Mouse (Mus musculus): ENCODE data around the gene Wdr63. TPM values are rescaled to one million over a fixed set of nuclear protein-coding genes. Genes with fewer than 3 reads are reported as not detected.

The Wdr63 gene
- polyA plus RNA-seq, 1 experiment, result not detected

GRCm38 (mm10) chr3:146134834-146135233 lies 26.9 kb upstream of the Wdr63 start:
- Histone ChIP-seq H3K4me3 (ENCODE audit: insufficient read depth, low read depth, low read length) (no peak overlapping the region), H3K27ac (ENCODE audit: insufficient read depth, low read depth, low read length) (no peak overlapping the region), H3K4me1 (ENCODE audit: control insufficient read depth, insufficient read depth, low read length) (no peaks in the 10 kb centered on the region)
- 86% methylated on average over 9 of the region's 9 CpGs for WGBS
- TF ChIP-seq POLR2A (IDR thresholded peaks at IDR 0.05; ENCODE audit: insufficient read depth, low read depth, low read length), result no peak
- TF ChIP-seq CTCF (IDR thresholded peaks at IDR 0.05; ENCODE audit: insufficient read depth, low read depth, low read length), result no peak

- Histone ChIP-seq H3K27ac (ENCODE audit: insufficient read depth, low read depth, low read length) (no peak overlapping the region), H3K4me1 (ENCODE audit: control insufficient read depth, insufficient read depth, low read length) (no peaks in the 10 kb centered on the region), H3K4me3 (ENCODE audit: insufficient read depth, low read depth, low read length) (no peak overlapping the region)
- no peak for TF ChIP-seq CTCF (IDR thresholded peaks at IDR 0.05; ENCODE audit: insufficient read depth, low read depth, low read length)
- no peak for TF ChIP-seq POLR2A (IDR thresholded peaks at IDR 0.05; ENCODE audit: insufficient read depth, low read depth, low read length)
- 86% methylated on average over 6 of the region's 6 CpGs for WGBS
Measured at GRCm38 (mm10) chr3:146127205-146127604, 19.3 kb upstream of the Wdr63 start.

- H3K4me3 ChIP-seq (ENCODE audit: insufficient read depth, low read depth, low read length), result no peak overlapping the region
- no peak for TF ChIP-seq POLR2A (IDR thresholded peaks at IDR 0.05; ENCODE audit: insufficient read depth, low read depth, low read length)
- no peak for TF ChIP-seq CTCF (IDR thresholded peaks at IDR 0.05; ENCODE audit: insufficient read depth, low read depth, low read length)
- no peaks in the 10 kb centered on the region for H3K4me1 ChIP-seq (ENCODE audit: control insufficient read depth, insufficient read depth, low read length)
- WGBS, result 32% methylated on average over 9 of the region's 9 CpGs
- H3K27ac ChIP-seq (ENCODE audit: insufficient read depth, low read depth, low read length), result no peak overlapping the region
Measured at GRCm38 (mm10) chr3:146123464-146123825, 15.5 kb upstream of the Wdr63 start.

GRCm38 (mm10) chr3:146122807-146123463 lies 15.0 kb upstream of the Wdr63 start:
- 64% methylated on average over 8 of the region's 8 CpGs for WGBS
- TF ChIP-seq CTCF (IDR thresholded peaks at IDR 0.05; ENCODE audit: insufficient read depth, low read depth, low read length), result no peak
- TF ChIP-seq POLR2A (IDR thresholded peaks at IDR 0.05; ENCODE audit: insufficient read depth, low read depth, low read length), result no peak

GRCm38 (mm10) chr3:146122125-146122420 lies 14.1 kb upstream of the Wdr63 start:
- no peak overlapping the region for H3K4me3 ChIP-seq (ENCODE audit: insufficient read depth, low read depth, low read length)
- no peak overlapping the region for H3K27ac ChIP-seq (ENCODE audit: insufficient read depth, low read depth, low read length)
- 91% methylated on average over 3 of the region's 3 CpGs for WGBS
- no peak for TF ChIP-seq POLR2A (IDR thresholded peaks at IDR 0.05; ENCODE audit: insufficient read depth, low read depth, low read length)
- no peak for TF ChIP-seq CTCF (IDR thresholded peaks at IDR 0.05; ENCODE audit: insufficient read depth, low read depth, low read length)
- no peaks in the 10 kb centered on the region for H3K4me1 ChIP-seq (ENCODE audit: control insufficient read depth, insufficient read depth, low read length)

More at GRCm38 (mm10) chr3:146122807-146123463, 15.0 kb upstream of the Wdr63 start:
- Histone ChIP-seq H3K4me1 (ENCODE audit: control insufficient read depth, insufficient read depth, low read length) (no peaks in the 10 kb centered on the region), H3K27ac (ENCODE audit: insufficient read depth, low read depth, low read length) (no peak overlapping the region), H3K4me3 (ENCODE audit: insufficient read depth, low read depth, low read length) (no peak overlapping the region)

GRCm38 (mm10) chr3:146121310-146122124 lies 13.6 kb upstream of the Wdr63 start:
- Histone ChIP-seq H3K4me1 (ENCODE audit: control insufficient read depth, insufficient read depth, low read length) (no peaks in the 10 kb centered on the region), H3K27ac (ENCODE audit: insufficient read depth, low read depth, low read length) (no peak overlapping the region), H3K4me3 (ENCODE audit: insufficient read depth, low read depth, low read length) (no peak overlapping the region)
- TF ChIP-seq POLR2A (IDR thresholded peaks at IDR 0.05; ENCODE audit: insufficient read depth, low read depth, low read length), result no peak
- TF ChIP-seq CTCF (IDR thresholded peaks at IDR 0.05; ENCODE audit: insufficient read depth, low read depth, low read length), result no peak
- 41% methylated on average over 25 of the region's 25 CpGs for WGBS

- 75% methylated on average over 9 of the region's 9 CpGs for whole genome bisulfite sequencing
- Histone ChIP-seq H3K4me3 (ENCODE audit: insufficient read depth, low read depth, low read length) (no peak overlapping the region), H3K4me1 (ENCODE audit: control insufficient read depth, insufficient read depth, low read length) (no peaks in the 10 kb centered on the region), H3K27ac (ENCODE audit: insufficient read depth, low read depth, low read length) (no peak overlapping the region)
- TF ChIP-seq POLR2A (IDR thresholded peaks at IDR 0.05; ENCODE audit: insufficient read depth, low read depth, low read length), result no peak
- TF ChIP-seq CTCF (IDR thresholded peaks at IDR 0.05; ENCODE audit: insufficient read depth, low read depth, low read length), result no peak
Measured at GRCm38 (mm10) chr3:146117997-146118457, 10.1 kb upstream of the Wdr63 start.

GRCm38 (mm10) chr3:146117258-146117996 lies 9.5 kb upstream of the Wdr63 start, which contains the start of gene Mcoln3:
Mcoln3 (plus strand) TSS chr3:146117450.
- WGBS, result 18% methylated on average over 35 of the region's 35 CpGs
- Histone ChIP-seq H3K27ac (ENCODE audit: insufficient read depth, low read depth, low read length) (no peak within 1 kb of the TSS), H3K4me3 (ENCODE audit: insufficient read depth, low read depth, low read length) (no peak within 1 kb of the TSS)

GRCm38 (mm10) chr3:146110916-146111315 lies 3.0 kb upstream of the Wdr63 start:
- Histone ChIP-seq H3K4me1 (ENCODE audit: control insufficient read depth, insufficient read depth, low read length) (peaks cover 4% of the 10 kb centered on the region), H3K4me3 (ENCODE audit: insufficient read depth, low read depth, low read length) (no peak overlapping the region), H3K27ac (ENCODE audit: insufficient read depth, low read depth, low read length) (no peak overlapping the region)
- WGBS, result 88% methylated on average over 6 of the region's 6 CpGs
- no peak for TF ChIP-seq CTCF (IDR thresholded peaks at IDR 0.05; ENCODE audit: insufficient read depth, low read depth, low read length)
- no peak for TF ChIP-seq POLR2A (IDR thresholded peaks at IDR 0.05; ENCODE audit: insufficient read depth, low read depth, low read length)

More at GRCm38 (mm10) chr3:146117258-146117996, 9.5 kb upstream of the Wdr63 start, which contains the start of gene Mcoln3:
- H3K4me1 ChIP-seq (ENCODE audit: control insufficient read depth, insufficient read depth, low read length), result no peaks in the 10 kb centered on the region
- TF ChIP-seq POLR2A (IDR thresholded peaks at IDR 0.05; ENCODE audit: insufficient read depth, low read depth, low read length) (no peak), CTCF (IDR thresholded peaks at IDR 0.05; ENCODE audit: insufficient read depth, low read depth, low read length) (no peak)
